Mouse (Mus musculus): Measurements from ENCODE around the gene Cox19. TPM values are rescaled to one million over a fixed set of nuclear protein-coding genes. Genes with fewer than 3 reads are reported as not detected.
A peak's percentile ranks its signal among the peaks of the same experiment; 100 is the strongest.

The Cox19 gene
- polyA plus RNA-seq, 1 experiment from 2014 or later = 106 TPM

GRCm38 (mm10) chr5:139377468-139378270 lies 26.5 kb upstream of the Cox19 start, which contains the start of gene Gpr146:
TSS of gene Gpr146 (plus strand) at chr5:139377697.
- peaks cover 40% of the 10 kb centered on the region for H3K4me1 ChIP-seq (ENCODE audit: insufficient read depth)
- H3K9ac ChIP-seq = peak within 1 kb of the TSS; percentile 20; the same call in 1 of the 2 replicates

DNA sequence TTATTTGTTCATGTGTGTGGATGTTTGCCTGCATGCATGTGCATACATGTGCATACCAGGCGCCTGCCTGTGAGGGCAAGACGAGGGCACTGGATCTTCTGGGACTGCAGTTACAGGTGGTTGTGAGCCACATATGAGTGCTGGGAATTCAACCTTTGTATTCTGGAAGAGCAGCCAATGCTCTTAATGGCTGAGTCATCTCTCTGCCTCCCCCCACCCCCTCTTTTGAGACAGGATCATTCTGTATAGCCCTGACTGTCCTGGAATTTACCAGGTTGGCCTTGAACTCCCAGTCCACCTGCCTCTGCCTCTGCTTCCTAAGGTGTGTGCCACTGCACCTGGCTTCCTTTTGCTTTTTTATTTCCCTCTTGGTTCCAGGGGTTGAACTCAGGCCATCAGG lies 23.6 kb upstream of the Cox19 start:
- Histone ChIP-seq H3K27me3 (ENCODE audit: insufficient read depth, low read length) (no peaks in the 10 kb centered on the region), H3K9me3 (ENCODE audit: low read depth, low read length) (no peaks in the 10 kb centered on the region), H3K4me2 (no peak overlapping the region), H3K9ac (no peak overlapping the region), H3K36me3 (ENCODE audit: insufficient read depth) (no peaks in the 10 kb centered on the region), H3K4me1 (ENCODE audit: insufficient read depth) (peaks cover 40% of the 10 kb centered on the region), H3K27ac (ENCODE audit: low read depth) (no peak overlapping the region), H3K4me3 (ENCODE audit: low read depth, low read length) (no peak overlapping the region)
- ATAC-seq (ENCODE audit: insufficient read depth) (no peak), DNase-seq (no peak)
- TF ChIP-seq CTCF (IDR thresholded peaks at IDR 0.05; ENCODE audit: low read depth) = no peak
- WGBS = 85% methylated on average over 2 of the region's 2 CpGs

More at GRCm38 (mm10) chr5:139377468-139378270, 26.5 kb upstream of the Cox19 start, which contains the start of gene Gpr146:
- H3K4me3 ChIP-seq (ENCODE audit: low read depth, low read length) = no peak within 1 kb of the TSS
- H3K4me2 ChIP-seq = peak within 1 kb of the TSS; percentile 90
- H3K36me3 ChIP-seq (ENCODE audit: insufficient read depth) = no peaks in the 10 kb centered on the region
- ATAC-seq (ENCODE audit: insufficient read depth) = no peak
- H3K9me3 ChIP-seq (ENCODE audit: low read depth, low read length) = no peaks in the 10 kb centered on the region
- H3K27me3 ChIP-seq (ENCODE audit: insufficient read depth, low read length) = no peaks in the 10 kb centered on the region
- DNase-seq = peak; percentile 77
- no peak for TF ChIP-seq CTCF (IDR thresholded peaks at IDR 0.05; ENCODE audit: low read depth)
- WGBS = 34% methylated on average over 18 of the region's 18 CpGs
- H3K27ac ChIP-seq (ENCODE audit: low read depth) = peak within 1 kb of the TSS; percentile 85

GRCm38 (mm10) chr5:139373889-139374444 lies 22.7 kb upstream of the Cox19 start:
- peaks cover 32% of the 10 kb centered on the region for H3K4me1 ChIP-seq (ENCODE audit: insufficient read depth)
- WGBS = 83% methylated on average over 6 of the region's 6 CpGs
- TF ChIP-seq CTCF (IDR thresholded peaks at IDR 0.05; ENCODE audit: low read depth) = no peak

DNA sequence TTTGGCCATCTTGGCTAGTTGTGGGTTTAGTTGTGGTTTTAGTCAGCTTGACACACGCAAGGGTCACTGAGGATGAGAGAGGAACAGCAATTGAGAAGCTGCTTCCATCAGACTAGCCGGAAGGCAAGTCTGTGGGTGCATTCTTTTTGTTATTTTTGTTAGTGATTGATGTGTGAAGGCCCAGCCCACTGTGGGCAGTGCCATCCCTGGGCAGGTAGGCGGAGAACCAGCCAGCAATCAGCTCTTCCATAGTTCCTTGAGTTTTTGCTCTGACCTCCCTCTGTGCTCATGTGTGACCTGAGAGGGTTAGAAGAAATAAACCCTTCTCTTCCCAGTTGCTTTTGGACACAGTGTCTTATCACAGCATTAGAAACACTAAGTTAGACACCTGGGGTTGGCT lies 21.9 kb upstream of the Cox19 start:
- no peaks in the 10 kb centered on the region for H3K36me3 ChIP-seq (ENCODE audit: insufficient read depth)

More at GRCm38 (mm10) chr5:139373889-139374444, 22.7 kb upstream of the Cox19 start:
- no peaks in the 10 kb centered on the region for H3K27me3 ChIP-seq (ENCODE audit: insufficient read depth, low read length)
- H3K4me2 ChIP-seq = no peak overlapping the region
- H3K9ac ChIP-seq = no peak overlapping the region
- no peaks in the 10 kb centered on the region for H3K36me3 ChIP-seq (ENCODE audit: insufficient read depth)
- H3K9me3 ChIP-seq (ENCODE audit: low read depth, low read length) = no peaks in the 10 kb centered on the region
- H3K4me3 ChIP-seq (ENCODE audit: low read depth, low read length) = no peak overlapping the region
- no peak for ATAC-seq (ENCODE audit: insufficient read depth)
- no peak for DNase-seq
- H3K27ac ChIP-seq (ENCODE audit: low read depth) = no peak overlapping the region

GRCm38 (mm10) chr5:139371631-139372401 lies 20.6 kb upstream of the Cox19 start:
- WGBS = 2% methylated on average over 39 of the region's 39 CpGs
- Histone ChIP-seq H3K36me3 (ENCODE audit: insufficient read depth) (no peaks in the 10 kb centered on the region), H3K4me3 (ENCODE audit: low read depth, low read length) (peak overlapping the region; percentile 68), H3K27me3 (ENCODE audit: insufficient read depth, low read length) (no peaks in the 10 kb centered on the region), H3K9me3 (ENCODE audit: low read depth, low read length) (no peaks in the 10 kb centered on the region), H3K9ac (peak overlapping the region; percentile 95), H3K4me2 (peak overlapping the region; percentile 95), H3K27ac (ENCODE audit: low read depth) (peak overlapping the region; percentile 83), H3K4me1 (ENCODE audit: insufficient read depth) (peaks cover 12% of the 10 kb centered on the region)
- DNase-seq (peak; percentile 97), ATAC-seq (ENCODE audit: insufficient read depth) (peak; percentile 97)
- TF ChIP-seq CTCF (IDR thresholded peaks at IDR 0.05; ENCODE audit: low read depth) = no peak

More for the DNA sequence above, 21.9 kb upstream of the Cox19 start:
- Histone ChIP-seq H3K4me1 (ENCODE audit: insufficient read depth) (peaks cover 25% of the 10 kb centered on the region), H3K9ac (no peak overlapping the region), H3K27ac (ENCODE audit: low read depth) (no peak overlapping the region), H3K4me2 (no peak overlapping the region), H3K9me3 (ENCODE audit: low read depth, low read length) (no peaks in the 10 kb centered on the region), H3K27me3 (ENCODE audit: insufficient read depth, low read length) (no peaks in the 10 kb centered on the region), H3K4me3 (ENCODE audit: low read depth, low read length) (no peak overlapping the region)
- ATAC-seq (ENCODE audit: insufficient read depth) = no peak
- DNase-seq = no peak
- 83% methylated on average over 3 of the region's 3 CpGs for WGBS
- no peak for TF ChIP-seq CTCF (IDR thresholded peaks at IDR 0.05; ENCODE audit: low read depth)

- Histone ChIP-seq H3K4me2 (peak overlapping the region; percentile 95), H3K4me3 (ENCODE audit: low read depth, low read length) (peak overlapping the region; percentile 68), H3K9ac (peak overlapping the region; percentile 95), H3K36me3 (ENCODE audit: insufficient read depth) (no peaks in the 10 kb centered on the region), H3K9me3 (ENCODE audit: low read depth, low read length) (no peaks in the 10 kb centered on the region), H3K27ac (ENCODE audit: low read depth) (peak overlapping the region; percentile 83; the same call in 1 of the 2 replicates), H3K4me1 (ENCODE audit: insufficient read depth) (peaks cover 11% of the 10 kb centered on the region), H3K27me3 (ENCODE audit: insufficient read depth, low read length) (no peaks in the 10 kb centered on the region)
- no peak for DNase-seq
- no peak for TF ChIP-seq CTCF (IDR thresholded peaks at IDR 0.05; ENCODE audit: low read depth)
- 57% methylated on average over 5 of the region's 5 CpGs for WGBS
- ATAC-seq (ENCODE audit: insufficient read depth) = no peak
These were observed 19.9 kb upstream of the Cox19 start for GRCm38 (mm10) chr5:139371118-139371517.

Data from lung, embryonic 14.5 days (tissue).